Mouse (Mus musculus): Measurements from ENCODE around the gene Gla.

Gene Gla

GRCm38 (mm10) chrX:134588997-134589396, 11.9 kb downstream of the Gla start:
- no peak for DNase-seq (ENCODE audit: low spot score in 2 of 2)

DNA sequence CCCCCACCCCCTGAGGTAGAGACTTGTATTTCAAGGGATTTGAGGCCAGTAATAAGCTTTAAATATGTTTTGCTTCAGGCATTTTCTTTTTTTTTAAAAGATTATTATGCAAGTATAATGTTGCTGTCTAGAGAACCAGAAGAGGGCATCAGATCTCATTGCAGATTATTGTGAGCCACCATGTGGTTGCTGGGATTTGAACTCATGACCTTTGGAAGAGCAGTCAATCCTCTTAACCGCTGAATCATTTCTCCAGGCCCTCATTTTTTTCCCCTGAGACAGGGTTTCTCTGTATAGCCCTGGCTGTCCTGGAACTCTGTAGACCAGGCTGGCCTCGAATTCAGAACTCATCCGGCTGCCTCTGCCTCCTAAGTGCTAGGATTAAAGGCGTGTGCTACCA, 12.7 kb downstream of the Gla start:
- no peak for DNase-seq (ENCODE audit: low spot score in 2 of 2)

GRCm38 (mm10) chrX:134586447-134586846, 14.5 kb downstream of the Gla start:
- DNase-seq (ENCODE audit: low spot score in 2 of 2): no peak

GRCm38 (mm10) chrX:134585103-134586002, 15.6 kb downstream of the Gla start, which contains the start of gene Rpl36a:
Gene Rpl36a, plus strand, starts transcription at chrX:134585654.
- DNase-seq (ENCODE audit: low spot score in 2 of 2): peak; percentile 85 to 92

- DNase-seq (ENCODE audit: low spot score in 2 of 2): peak; percentile 25 to 27
Observed at GRCm38 (mm10) chrX:134582888-134583669, 17.8 kb downstream of the Gla start, which contains the start of gene Btk. Gene Btk, minus strand, starts transcription at chrX:134583570.

DNA sequence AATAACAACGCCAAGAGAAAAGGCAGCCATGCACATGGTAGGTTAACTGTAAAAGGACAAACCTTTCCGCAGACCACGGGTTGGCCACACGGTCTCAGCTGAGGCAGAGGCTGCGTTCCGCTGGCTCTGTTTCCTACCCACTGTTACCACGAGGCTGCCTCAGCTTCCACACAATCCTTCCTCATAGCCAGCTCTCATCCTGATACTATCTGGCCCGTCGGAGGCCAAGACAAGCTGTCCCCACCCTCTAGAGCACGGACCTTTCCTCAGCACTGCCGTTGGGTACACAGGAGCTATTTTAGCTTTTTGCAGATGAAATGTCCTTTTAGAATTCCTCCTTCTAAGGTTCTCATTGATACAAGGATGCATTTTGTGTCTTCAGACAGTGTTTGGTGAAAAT, 18.7 kb downstream of the Gla start:
- peak in 1 of 2 experiments; percentile 32 for DNase-seq (ENCODE audit: low spot score in 2 of 2)

DNA sequence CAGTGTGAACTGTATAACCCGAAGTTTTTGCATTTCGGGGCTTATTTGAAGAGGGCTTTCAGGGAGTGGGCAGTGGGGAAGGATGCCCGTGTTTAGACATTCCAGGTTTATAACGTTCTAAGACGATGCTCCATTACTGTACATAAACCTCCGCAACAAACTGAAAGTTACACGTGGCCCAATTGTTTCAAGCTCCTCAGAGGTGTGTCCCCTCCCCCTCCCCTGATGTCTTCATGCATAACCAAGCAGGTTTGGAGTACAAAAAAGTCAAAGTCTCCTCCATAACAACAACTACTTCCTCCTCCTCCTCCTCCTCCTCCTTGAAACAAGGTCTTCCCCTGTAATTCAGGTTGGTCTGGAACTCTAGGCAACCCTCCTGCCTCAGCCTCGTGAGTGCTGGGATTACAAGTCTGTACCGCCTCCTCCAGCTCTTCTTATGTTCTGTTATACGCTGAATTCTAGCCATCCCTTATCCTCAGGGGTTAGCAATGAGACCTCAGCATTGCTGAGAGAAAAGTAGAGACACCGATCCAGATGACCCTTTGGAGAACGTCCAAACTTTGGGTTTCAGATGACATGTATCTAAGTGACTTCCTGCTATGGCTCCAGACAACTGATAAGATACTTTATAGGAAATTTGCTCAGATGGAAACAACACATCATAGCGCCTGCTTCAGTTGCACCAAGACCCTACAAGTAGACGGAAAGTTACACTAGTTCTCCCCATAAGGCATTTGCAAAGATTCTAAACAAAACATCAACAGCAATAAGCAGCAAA, 20.2 kb downstream of the Gla start:
- no peak for DNase-seq (ENCODE audit: low spot score in 2 of 2)

DNA sequence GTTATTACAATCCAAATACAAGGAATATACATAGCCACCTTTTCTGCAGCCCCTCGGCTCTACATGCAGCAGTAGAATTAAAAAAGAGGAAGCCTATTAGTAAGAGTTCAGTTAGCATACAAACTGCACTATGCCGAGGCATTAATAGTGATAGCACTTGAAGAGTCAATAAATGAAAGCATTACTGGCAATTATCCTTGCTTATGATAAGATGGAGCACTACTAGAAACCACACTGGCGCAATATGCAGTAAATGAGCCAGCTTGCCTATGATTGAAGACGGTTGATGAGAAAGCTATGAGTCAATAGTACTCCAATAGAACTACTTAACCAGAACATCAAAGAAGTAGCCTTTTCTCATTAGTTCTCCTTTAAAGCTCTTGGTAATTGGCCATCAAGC, 23.0 kb downstream of the Gla start:
- no peak for DNase-seq (ENCODE audit: low spot score in 2 of 2)

GRCm38 (mm10) chrX:134566536-134567222, 34.2 kb downstream of the Gla start:
- peak in 1 of 2 experiments; percentile 48 for DNase-seq (ENCODE audit: low spot score in 2 of 2)

DNA sequence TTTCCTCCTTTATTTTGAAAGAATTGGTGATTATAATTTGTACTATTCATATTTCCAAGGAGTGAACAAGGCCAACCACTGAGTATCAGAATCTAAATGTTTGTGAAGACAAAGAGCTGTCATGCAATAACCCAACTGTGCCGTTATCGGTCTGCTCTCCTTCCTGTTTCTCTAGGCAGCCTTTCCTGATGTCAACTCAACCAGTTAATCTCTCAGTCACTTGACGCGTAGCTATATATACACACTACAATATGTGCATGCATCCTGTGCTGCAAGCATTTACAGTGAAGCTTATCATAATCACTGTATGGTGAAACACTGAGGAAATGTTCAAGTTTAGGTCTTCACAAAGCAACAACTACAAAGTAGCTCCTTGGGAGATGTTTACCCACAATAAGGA, 36.6 kb downstream of the Gla start:
- no peak for DNase-seq (ENCODE audit: low spot score in 2 of 2)

GRCm38 (mm10) chrX:134554425-134554824, 46.5 kb downstream of the Gla start:
- no peak for DNase-seq (ENCODE audit: low spot score in 2 of 2)

GRCm38 (mm10) chrX:134553326-134553725, 47.6 kb downstream of the Gla start:
- DNase-seq (ENCODE audit: low spot score in 2 of 2): no peak

- peak in 1 of 2 experiments; percentile 16 for DNase-seq (ENCODE audit: low spot score in 2 of 2)
Observed at GRCm38 (mm10) chrX:134550903-134551302, 50.0 kb downstream of the Gla start.

GRCm38 (mm10) chrX:134547330-134547729, 53.6 kb downstream of the Gla start:
- DNase-seq (ENCODE audit: low spot score in 2 of 2): no peak

GRCm38 (mm10) chrX:134541955-134542308, 59.0 kb downstream of the Gla start:
- DNase-seq (ENCODE audit: low spot score in 2 of 2): no peak

GRCm38 (mm10) chrX:134541145-134541954, 59.6 kb downstream of the Gla start, which contains the start of gene Timm8a1:
Gene Timm8a1, minus strand, starts transcription at chrX:134541865.
- peak; percentile 63 to 69 for DNase-seq (ENCODE audit: low spot score in 2 of 2)

DNA sequence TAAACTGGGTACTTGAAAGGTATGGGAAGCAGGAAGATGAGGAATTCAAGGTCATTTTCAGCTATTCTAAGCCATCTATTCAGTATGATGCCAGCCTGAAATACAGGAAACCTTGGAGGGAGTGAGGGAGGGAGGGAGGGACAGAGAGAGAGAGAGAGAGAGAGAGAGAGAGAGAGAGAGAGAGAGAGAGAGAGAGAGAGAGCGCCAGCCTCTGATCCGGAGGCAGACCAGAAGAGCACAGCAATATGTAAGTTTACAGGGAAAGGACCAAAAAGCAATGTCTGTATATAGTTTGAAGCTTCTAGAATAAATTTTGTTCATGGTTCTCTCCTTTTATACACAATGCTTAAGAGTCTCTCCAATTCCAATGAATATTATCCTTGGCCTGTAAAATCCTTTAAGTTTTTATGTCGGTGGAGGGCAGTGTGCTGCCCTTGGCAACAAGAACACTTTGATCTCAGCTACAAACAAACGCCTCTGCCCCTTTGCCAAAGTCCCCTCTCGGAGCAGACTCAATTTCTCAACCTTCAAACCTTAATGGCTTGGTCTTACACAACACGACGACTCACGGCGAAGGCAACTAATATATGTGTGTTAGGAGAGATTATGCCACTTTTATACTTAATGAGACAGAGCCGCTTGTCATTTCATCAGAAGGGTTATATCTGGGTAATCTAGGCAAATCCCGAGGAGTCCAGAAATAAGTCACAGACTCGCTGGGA, 60.4 kb downstream of the Gla start:
- peak in 1 of 2 experiments; percentile 6 for DNase-seq (ENCODE audit: low spot score in 2 of 2)

DNA sequence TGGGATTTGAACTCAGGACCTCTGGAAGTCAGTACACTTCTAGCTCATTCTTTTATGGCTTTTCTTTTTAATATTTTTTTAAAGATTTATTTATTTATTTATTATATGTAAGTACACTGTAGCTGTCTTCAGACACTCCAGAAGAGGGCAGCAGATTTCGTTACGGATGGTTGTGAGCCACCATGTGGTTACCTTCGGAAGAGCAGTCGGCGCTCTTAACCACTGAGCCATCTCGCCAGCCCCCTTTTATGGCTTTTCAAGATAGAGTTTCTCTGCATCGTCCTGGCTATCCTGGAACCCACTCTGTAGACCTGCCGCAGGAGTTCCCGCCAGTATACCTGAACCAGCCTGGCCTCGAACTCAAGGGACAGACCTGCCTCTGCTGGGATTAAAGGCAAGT, 61.1 kb downstream of the Gla start:
- DNase-seq (ENCODE audit: low spot score in 2 of 2): peak; percentile 14 to 47

Data from spleen, postnatal 10 days (tissue).